Mouse (Mus musculus) fat pad, adult 2 months (tissue): ENCODE results near the gene Ccr7.

Experiments
- DNase-seq: peaks from one replicate; pipeline ENCODE4 v3.0.0-alpha.2; 2011; ENCODE audit warnings: low read depth, low spot score; ENCODE audit errors: extremely low read depth

The Ccr7 gene

GRCm38 (mm10) chr11:99153767-99154753 is 817 bp downstream of the Ccr7 start:
- DNase-seq = no peak

- no peak for DNase-seq
Measured at GRCm38 (mm10) chr11:99152323-99153144, 2.3 kb downstream of the Ccr7 start.

- DNase-seq = no peak
Measured at GRCm38 (mm10) chr11:99151333-99151930, 3.4 kb downstream of the Ccr7 start.

- DNase-seq = no peak
Measured at GRCm38 (mm10) chr11:99150889-99151288, 4.0 kb downstream of the Ccr7 start.

- no peak for DNase-seq
Measured at GRCm38 (mm10) chr11:99149898-99150757, 4.7 kb downstream of the Ccr7 start.

GRCm38 (mm10) chr11:99148896-99149703 is 5.8 kb downstream of the Ccr7 start:
- DNase-seq = no peak

GRCm38 (mm10) chr11:99148400-99148799 is 6.5 kb downstream of the Ccr7 start:
- no peak for DNase-seq

GRCm38 (mm10) chr11:99147920-99148289 is 7.0 kb downstream of the Ccr7 start:
- no peak for DNase-seq

- no peak for DNase-seq
Measured at GRCm38 (mm10) chr11:99147041-99147919, 7.6 kb downstream of the Ccr7 start.

GRCm38 (mm10) chr11:99146558-99146957 is 8.3 kb downstream of the Ccr7 start:
- no peak for DNase-seq

- no peak for DNase-seq
Measured at GRCm38 (mm10) chr11:99145765-99146164, 9.1 kb downstream of the Ccr7 start.

GRCm38 (mm10) chr11:99144940-99145339 is 9.9 kb downstream of the Ccr7 start:
- DNase-seq = no peak

- no peak for DNase-seq
Measured at GRCm38 (mm10) chr11:99144456-99144855, 10.4 kb downstream of the Ccr7 start.

- no peak for DNase-seq
Measured at GRCm38 (mm10) chr11:99143123-99144082, 11.5 kb downstream of the Ccr7 start.

GRCm38 (mm10) chr11:99142493-99143095 is 12.3 kb downstream of the Ccr7 start:
- no peak for DNase-seq

GRCm38 (mm10) chr11:99142046-99142445 is 12.8 kb downstream of the Ccr7 start:
- no peak for DNase-seq

- no peak for DNase-seq
Measured at GRCm38 (mm10) chr11:99141600-99141999, 13.3 kb downstream of the Ccr7 start.
